Mouse (Mus musculus) neural tube, embryonic 15.5 days (tissue): ENCODE results near the gene Mrpl32. TPM values are rescaled to one million over a fixed set of nuclear protein-coding genes. Genes with fewer than 3 reads are reported as not detected.
A peak's percentile ranks its signal among the peaks of the same experiment; 100 is the strongest.

Experiments used
- ATAC-seq: fragments of 200-750 bp; cut with Nextera tagmentation; 2 replicates; pipeline ENCODE4 v1.8.0; 2017; ENCODE audit warnings: mild to moderate bottlenecking, moderate TSS enrichment, moderate library complexity; ENCODE audit not compliant: low FRiP score
- H3K27ac ChIP-seq: fragments of 300-500 bp; sonication (generic); replicated peaks from 2 replicates; pipeline ENCODE4 v1.5.1; 2015; ENCODE audit warnings: mild to moderate bottlenecking, inconsistent platforms
- H3K27me3 ChIP-seq: fragments of 300-500 bp; sonication (generic); replicated peaks from 2 replicates; pipeline ENCODE4 v1.6.1; 2015; ENCODE audit warnings: inconsistent platforms
- H3K36me3 ChIP-seq: fragments of 300-500 bp; sonication (generic); 2 replicates; pipeline ENCODE4 v1.6.1; 2015; ENCODE audit warnings: inconsistent platforms
- H3K4me1 ChIP-seq: fragments of 300-500 bp; sonication (generic); 2 replicates; pipeline ENCODE4 v1.6.1; 2015; ENCODE audit warnings: inconsistent platforms
- H3K4me2 ChIP-seq: fragments of 300-500 bp; sonication (generic); 2 replicates; pipeline ENCODE4 v1.6.1; 2015; ENCODE audit warnings: inconsistent platforms, mild to moderate bottlenecking, moderate library complexity
- H3K4me3 ChIP-seq: fragments of 300-500 bp; sonication (generic); replicated peaks from 2 replicates; pipeline ENCODE4 v1.5.1; 2015; ENCODE audit warnings: mild to moderate bottlenecking, inconsistent platforms
- H3K9ac ChIP-seq: fragments of 300-500 bp; sonication (generic); replicated peaks from 2 replicates; pipeline ENCODE4 v1.6.1; 2015; ENCODE audit warnings: mild to moderate bottlenecking, inconsistent platforms
- H3K9me3 ChIP-seq: fragments of 300-500 bp; sonication (generic); replicated peaks from 2 replicates; pipeline ENCODE4 v1.6.1; 2016; ENCODE audit warnings: inconsistent platforms
- WGBS: fragments of 180-500 bp; shearing (Covaris S2); methylation state at CpG from one replicate; pipeline ENCODE4 v1.1.7; 2015; ENCODE audit warnings: mixed read lengths; 5-methylcytosine and 5-hydroxymethylcytosine counted together
- polyA plus RNA-seq: library from polyadenylated mRNA; unstranded; fragments of >200 nt; fragmentation: Nextera tagmentation; extraction: Ambion mirVana; gene quantifications from 2 replicates; pipeline ENCODE4 v1.2.1, GENCODE M21; 2015

Gene Mrpl32
- 112 and 127 TPM in 2 replicates for polyA plus RNA-seq

DNA sequence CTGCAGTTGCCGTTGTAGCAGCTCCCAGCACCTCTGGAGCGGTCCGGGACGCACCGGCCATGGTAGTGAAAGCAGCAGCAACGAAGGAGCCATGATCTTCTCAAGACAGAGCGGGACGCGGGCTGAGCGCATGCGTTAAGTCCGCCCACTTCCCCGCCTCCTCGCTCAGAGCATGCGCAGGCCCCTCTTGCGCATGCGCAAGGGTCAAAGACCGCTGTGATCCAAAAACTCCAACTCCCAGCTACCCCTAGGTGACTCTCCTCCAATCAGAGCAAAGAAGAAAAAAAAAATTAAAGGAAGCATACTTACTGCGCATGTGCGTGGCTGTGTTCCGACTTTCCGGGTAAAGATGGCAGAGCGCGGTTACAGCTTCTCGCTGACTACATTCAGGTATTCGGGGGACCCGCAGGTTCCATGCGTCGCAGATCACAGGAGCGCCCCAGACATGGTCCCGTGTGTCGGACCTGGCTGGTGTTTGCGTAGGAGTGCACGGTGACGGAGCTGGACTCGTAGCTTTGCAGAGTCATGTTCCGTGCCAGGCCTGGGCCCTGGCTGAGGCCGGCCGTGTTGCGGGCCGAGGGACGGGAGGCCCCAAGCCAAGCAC lies at the start of gene Mrpl32, which contains the start of gene Psma2:
Gene Mrpl32 (minus strand): TSS at position 240 of the 604 bp plus-strand sequence.
Gene Psma2 (plus strand): TSS at position 315 of the 604 bp plus-strand sequence.
- Histone ChIP-seq H3K4me1 (peaks cover 15% of the 10 kb centered on the region), H3K27me3 (no peaks in the 10 kb centered on the region), H3K4me3 (peak within 1 kb of the TSS; percentile 65), H3K9me3 (no peaks in the 10 kb centered on the region), H3K36me3 (peaks cover 29% of the 10 kb centered on the region), H3K27ac (peak within 1 kb of the TSS; percentile 85), H3K4me2 (peak within 1 kb of the TSS; percentile 68), H3K9ac (peak within 1 kb of the TSS; percentile 88)
- under 1% methylated on average over 42 of the region's 42 CpGs for WGBS
- ATAC-seq: peak; percentile 99

DNA sequence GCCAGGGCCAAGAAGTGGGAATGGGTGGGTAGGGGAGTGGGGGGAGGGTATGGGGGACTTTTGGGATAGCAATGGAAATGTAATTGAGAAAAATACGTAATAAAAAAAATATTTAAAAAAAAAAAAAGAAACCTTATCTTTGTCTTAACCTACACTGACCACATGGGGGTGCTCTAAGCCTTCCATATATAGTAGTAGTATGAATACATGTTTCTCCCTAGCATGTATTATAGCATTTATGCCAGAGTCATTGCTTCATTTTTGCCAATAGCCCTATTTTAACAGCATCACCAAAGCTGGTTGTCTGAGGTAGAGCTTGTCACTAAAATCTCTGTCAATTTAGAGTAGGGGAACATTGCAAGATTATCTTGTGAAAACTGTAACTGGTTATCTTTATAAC lies 36.3 kb upstream of the Mrpl32 start:
- Histone ChIP-seq H3K9ac (no peak overlapping the region), H3K9me3 (no peaks in the 10 kb centered on the region), H3K27ac (no peak overlapping the region), H3K36me3 (no peaks in the 10 kb centered on the region), H3K4me3 (no peak overlapping the region), H3K4me1 (no peaks in the 10 kb centered on the region), H3K27me3 (no peaks in the 10 kb centered on the region), H3K4me2 (no peak overlapping the region)
- ATAC-seq: peak; percentile 78
- 21% methylated on average over 1 of the region's 1 CpGs for WGBS

DNA sequence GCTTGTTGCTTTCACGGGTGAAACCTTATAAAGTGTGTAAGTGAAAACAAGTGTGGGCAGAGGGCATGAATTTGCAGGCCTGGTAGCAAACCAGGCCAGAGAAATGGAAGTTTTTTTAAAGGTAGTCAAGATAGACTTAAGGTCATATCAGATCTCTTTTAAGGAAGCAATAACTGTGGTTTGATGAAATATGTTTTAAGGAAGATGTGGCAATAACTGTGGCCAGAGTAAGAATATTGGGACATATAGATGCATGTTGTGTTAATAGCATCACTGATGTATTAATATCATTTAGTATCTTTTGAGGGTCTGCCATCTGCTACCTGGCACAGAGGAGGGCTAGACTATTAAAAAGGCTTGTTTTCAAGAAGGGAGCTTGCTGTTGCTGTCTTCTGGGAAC lies 27.0 kb upstream of the Mrpl32 start:
- Histone ChIP-seq H3K36me3 (peaks cover 34% of the 10 kb centered on the region), H3K4me2 (no peak overlapping the region), H3K9me3 (no peaks in the 10 kb centered on the region), H3K9ac (no peak overlapping the region), H3K27ac (no peak overlapping the region), H3K4me1 (no peaks in the 10 kb centered on the region), H3K27me3 (no peaks in the 10 kb centered on the region), H3K4me3 (no peak overlapping the region)
- ATAC-seq: no peak
- 73% methylated on average over 1 of the region's 1 CpGs for WGBS

GRCm38 (mm10) chr13:14629726-14630641 lies 17.0 kb upstream of the Mrpl32 start, which contains the start of gene AW209491:
TSS of gene AW209491 (plus strand) at chr13:14630154.
- peaks cover 13% of the 10 kb centered on the region for H3K4me1 ChIP-seq
- H3K27me3 ChIP-seq: no peaks in the 10 kb centered on the region
- peak; percentile 98 for ATAC-seq
- H3K27ac ChIP-seq: peak within 1 kb of the TSS; percentile 80
- H3K4me2 ChIP-seq: peak within 1 kb of the TSS; percentile 75
- H3K36me3 ChIP-seq: peaks cover 20% of the 10 kb centered on the region
- WGBS: 1% methylated on average over 29 of the region's 29 CpGs
- peak within 1 kb of the TSS; percentile 61 for H3K4me3 ChIP-seq
- peak within 1 kb of the TSS; percentile 77 for H3K9ac ChIP-seq
- no peaks in the 10 kb centered on the region for H3K9me3 ChIP-seq

GRCm38 (mm10) chr13:14618724-14619123 lies 5.8 kb upstream of the Mrpl32 start:
- H3K9me3 ChIP-seq: no peaks in the 10 kb centered on the region
- no peak overlapping the region for H3K27ac ChIP-seq
- peak; percentile 57; the same call in 1 of the 2 replicates for ATAC-seq
- H3K9ac ChIP-seq: no peak overlapping the region
- H3K4me2 ChIP-seq: no peak overlapping the region
- H3K4me1 ChIP-seq: peaks cover 5% of the 10 kb centered on the region; the same call in 1 of the 2 replicates
- WGBS: 36% methylated on average over 2 of the region's 2 CpGs
- H3K27me3 ChIP-seq: no peaks in the 10 kb centered on the region
- H3K36me3 ChIP-seq: peaks cover 50% of the 10 kb centered on the region
- no peak overlapping the region for H3K4me3 ChIP-seq

DNA sequence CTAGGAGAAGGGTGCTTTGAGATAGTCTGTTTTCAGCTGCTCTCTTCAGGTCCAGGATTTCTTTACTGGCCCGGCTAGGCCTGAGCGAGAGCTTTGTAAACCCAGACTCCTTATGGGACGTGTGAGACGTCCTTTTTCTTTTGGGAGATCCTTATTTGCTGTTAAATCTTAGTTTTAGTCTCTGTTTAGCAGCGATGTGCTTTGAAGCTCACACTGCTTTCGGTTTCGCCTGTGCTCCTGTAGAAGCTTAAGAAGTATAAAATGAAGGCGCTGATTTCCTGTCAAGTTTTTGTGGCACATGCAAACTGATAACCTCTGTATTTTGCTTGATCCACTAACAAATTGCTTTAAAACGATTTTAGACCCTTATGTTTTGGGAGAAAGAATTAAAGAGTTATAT lies 588 bp upstream of the Mrpl32 start:
- peak overlapping the region; percentile 65 for H3K4me3 ChIP-seq
- 3% methylated on average over 9 of the region's 9 CpGs for whole genome bisulfite sequencing
- peak overlapping the region; percentile 68 for H3K4me2 ChIP-seq
- H3K36me3 ChIP-seq: peaks cover 30% of the 10 kb centered on the region
- no peaks in the 10 kb centered on the region for H3K9me3 ChIP-seq
- H3K27ac ChIP-seq: peak overlapping the region; percentile 63
- ATAC-seq: no peak
- no peaks in the 10 kb centered on the region for H3K27me3 ChIP-seq
- peak overlapping the region; percentile 70 for H3K9ac ChIP-seq
- peaks cover 15% of the 10 kb centered on the region for H3K4me1 ChIP-seq

- WGBS: 6% methylated on average over 10 of the region's 10 CpGs
- Histone ChIP-seq H3K36me3 (peaks cover 25% of the 10 kb centered on the region), H3K9ac (peak overlapping the region; percentile 88), H3K27me3 (no peaks in the 10 kb centered on the region), H3K4me2 (peak overlapping the region; percentile 55), H3K4me3 (peak overlapping the region; percentile 65), H3K4me1 (peaks cover 15% of the 10 kb centered on the region), H3K9me3 (no peaks in the 10 kb centered on the region), H3K27ac (peak overlapping the region; percentile 85)
- ATAC-seq: peak; percentile 74
These were observed 502 bp downstream of the Mrpl32 start for GRCm38 (mm10) chr13:14612463-14612862.

- Histone ChIP-seq H3K9me3 (no peaks in the 10 kb centered on the region), H3K4me1 (peaks cover 10% of the 10 kb centered on the region), H3K4me3 (no peak overlapping the region), H3K4me2 (no peak overlapping the region), H3K9ac (no peak overlapping the region), H3K27me3 (no peaks in the 10 kb centered on the region), H3K27ac (no peak overlapping the region), H3K36me3 (peaks cover 16% of the 10 kb centered on the region)
- no peak for ATAC-seq
These were observed 5.3 kb downstream of the Mrpl32 start for GRCm38 (mm10) chr13:14607616-14608015.

DNA sequence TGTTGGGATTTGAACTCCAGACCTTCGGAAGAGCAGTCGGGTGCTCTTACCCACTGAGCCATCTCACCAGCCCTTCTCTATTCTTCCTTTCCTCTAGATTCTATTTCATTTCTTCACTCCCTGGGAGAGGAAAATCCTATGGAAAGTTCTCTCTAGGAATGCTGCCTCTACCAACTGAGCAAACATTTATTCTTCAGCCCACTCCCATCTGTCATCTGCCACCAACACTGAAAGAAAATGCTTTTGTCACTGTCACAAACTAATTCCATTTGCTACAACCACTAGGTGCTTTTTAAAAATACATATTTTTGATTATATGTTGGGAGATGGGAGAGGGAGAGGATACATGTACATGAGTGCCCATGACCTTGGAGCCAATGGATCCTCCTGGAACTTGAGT lies 10.2 kb downstream of the Mrpl32 start:
- H3K9ac ChIP-seq: no peak overlapping the region
- ATAC-seq: no peak
- no peaks in the 10 kb centered on the region for H3K36me3 ChIP-seq
- H3K4me2 ChIP-seq: no peak overlapping the region
- no peaks in the 10 kb centered on the region for H3K27me3 ChIP-seq
- H3K4me1 ChIP-seq: no peaks in the 10 kb centered on the region
- H3K4me3 ChIP-seq: no peak overlapping the region
- 96% methylated on average over 2 of the region's 2 CpGs for WGBS
- H3K27ac ChIP-seq: no peak overlapping the region
- H3K9me3 ChIP-seq: no peaks in the 10 kb centered on the region

GRCm38 (mm10) chr13:14580392-14580791 lies 32.6 kb downstream of the Mrpl32 start:
- no peaks in the 10 kb centered on the region for H3K27me3 ChIP-seq
- WGBS: 77% methylated on average over 3 of the region's 3 CpGs
- no peak overlapping the region for H3K9ac ChIP-seq
- H3K4me2 ChIP-seq: no peak overlapping the region
- no peak overlapping the region for H3K4me3 ChIP-seq
- no peaks in the 10 kb centered on the region; the same call in 1 of the 2 replicates for H3K9me3 ChIP-seq
- no peak for ATAC-seq
- H3K27ac ChIP-seq: no peak overlapping the region
- no peaks in the 10 kb centered on the region for H3K36me3 ChIP-seq
- no peaks in the 10 kb centered on the region for H3K4me1 ChIP-seq

DNA sequence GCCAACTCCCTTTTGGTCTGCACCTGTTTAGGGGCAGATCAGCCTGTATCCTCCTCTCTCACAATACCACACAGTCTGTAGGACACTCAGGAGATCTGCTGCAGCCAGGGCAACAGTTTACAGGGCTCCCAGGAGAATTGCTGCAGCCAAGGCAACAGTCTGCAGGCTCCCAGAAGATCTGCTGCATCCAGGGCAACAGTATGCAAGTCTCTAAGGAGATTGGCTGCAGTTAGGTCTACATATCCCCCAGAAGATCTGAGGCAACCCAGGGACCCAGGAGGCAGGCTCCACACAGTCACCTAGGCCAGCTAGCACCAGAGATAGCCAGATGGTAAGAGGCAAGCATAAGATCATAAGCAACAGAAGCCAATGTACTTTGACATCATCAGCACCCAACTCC lies 38.8 kb downstream of the Mrpl32 start:
- no peak overlapping the region for H3K9ac ChIP-seq
- H3K9me3 ChIP-seq: no peaks in the 10 kb centered on the region; the same call in 1 of the 2 replicates
- H3K36me3 ChIP-seq: no peaks in the 10 kb centered on the region
- no peak for ATAC-seq
- H3K4me2 ChIP-seq: no peak overlapping the region
- no peak overlapping the region for H3K27ac ChIP-seq
- no peaks in the 10 kb centered on the region for H3K27me3 ChIP-seq
- H3K4me3 ChIP-seq: no peak overlapping the region
- no peaks in the 10 kb centered on the region for H3K4me1 ChIP-seq

- no peak overlapping the region for H3K4me2 ChIP-seq
- H3K27me3 ChIP-seq: no peaks in the 10 kb centered on the region
- no peak overlapping the region for H3K9ac ChIP-seq
- no peaks in the 10 kb centered on the region for H3K9me3 ChIP-seq
- no peak overlapping the region for H3K4me3 ChIP-seq
- no peak overlapping the region for H3K27ac ChIP-seq
- no peaks in the 10 kb centered on the region for H3K36me3 ChIP-seq
- 90% methylated on average over 1 of the region's 1 CpGs for WGBS
- no peak for ATAC-seq
- no peaks in the 10 kb centered on the region for H3K4me1 ChIP-seq
These were observed 51.6 kb downstream of the Mrpl32 start for GRCm38 (mm10) chr13:14561336-14561735.
